Mouse (Mus musculus) neural tube, embryonic 13.5 days (tissue): Measurements from ENCODE around the gene Spi1. TPM values are rescaled to one million over a fixed set of nuclear protein-coding genes. Genes with fewer than 3 reads are reported as not detected.
"Not testable (repeated sequence)": the region's sequence is repeated elsewhere in the genome, so short reads cannot be mapped to it uniquely, and the experiment has no call there.

Source experiments
- ATAC-seq: fragments of 200-750 bp; cut with Nextera tagmentation; 2 replicates; pipeline ENCODE4 v1.8.0; 2017; ENCODE audit warnings: low read depth, mild to moderate bottlenecking, moderate TSS enrichment, moderate library complexity
- H3K27ac ChIP-seq: fragments of 300-500 bp; sonication (generic); replicated peaks from 2 replicates; pipeline ENCODE4 v1.5.1; 2015; ENCODE audit warnings: moderate library complexity, mild to moderate bottlenecking, inconsistent platforms
- H3K27me3 ChIP-seq: fragments of 300-500 bp; sonication (generic); 2 replicates; pipeline ENCODE4 v1.6.1; 2015; ENCODE audit warnings: mild to moderate bottlenecking, inconsistent platforms
- H3K36me3 ChIP-seq: fragments of 300-500 bp; sonication (generic); 2 replicates; pipeline ENCODE4 v1.6.1; 2015; ENCODE audit warnings: mild to moderate bottlenecking, inconsistent platforms
- H3K4me1 ChIP-seq: fragments of 300-500 bp; sonication (generic); replicated peaks from 2 replicates; pipeline ENCODE4 v1.6.1; 2015; ENCODE audit warnings: inconsistent platforms
- H3K4me2 ChIP-seq: fragments of 300-500 bp; sonication (generic); 2 replicates; pipeline ENCODE4 v1.6.1; 2015; ENCODE audit warnings: inconsistent platforms, mild to moderate bottlenecking, moderate library complexity
- H3K4me3 ChIP-seq: fragments of 300-500 bp; sonication (generic); 2 replicates; pipeline ENCODE4 v1.5.1; 2015; ENCODE audit warnings: mild to moderate bottlenecking, inconsistent platforms
- H3K9ac ChIP-seq: fragments of 300-500 bp; sonication (generic); 2 replicates; pipeline ENCODE4 v1.6.1; 2015; ENCODE audit warnings: moderate library complexity, mild to moderate bottlenecking, inconsistent platforms
- H3K9me3 ChIP-seq: fragments of 300-500 bp; sonication (generic); 2 replicates; pipeline ENCODE4 v1.6.1; 2016; ENCODE audit warnings: inconsistent platforms
- WGBS: fragments of 180-500 bp; shearing (Covaris S2); methylation state at CpG from one replicate; pipeline ENCODE4 v1.1.7; 2015; 5-methylcytosine and 5-hydroxymethylcytosine counted together
- polyA plus RNA-seq: library from polyadenylated mRNA; unstranded; fragments of >200 nt; fragmentation: Nextera tagmentation; extraction: Ambion mirVana; gene quantifications from 2 replicates; pipeline ENCODE4 v1.2.1, GENCODE M21; 2015

Gene Spi1
- 5.2 and 6.0 TPM in 2 replicates for polyA plus RNA-seq

- H3K27ac ChIP-seq: peak within 1 kb of the TSS; percentile 9; the same call in 1 of the 2 replicates
- no peak within 1 kb of the TSS for H3K4me3 ChIP-seq
- H3K4me1 ChIP-seq: peaks cover 13% of the 10 kb centered on the region
- no peak within 1 kb of the TSS for H3K9ac ChIP-seq
- no peaks in the 10 kb centered on the region for H3K27me3 ChIP-seq
- H3K4me2 ChIP-seq: no peak within 1 kb of the TSS
- no peak for ATAC-seq
- WGBS: 81% methylated on average over 13 of the region's 13 CpGs
- H3K36me3 ChIP-seq: no peaks in the 10 kb centered on the region
- no peaks in the 10 kb centered on the region for H3K9me3 ChIP-seq
These were observed at the start of gene Spi1 for GRCm38 (mm10) chr2:91081775-91082695. Gene Spi1, plus strand, starts transcription at chr2:91082390.

GRCm38 (mm10) chr2:91033000-91033399 lies 49.2 kb upstream of the Spi1 start:
- no peaks in the 10 kb centered on the region for H3K9me3 ChIP-seq
- whole genome bisulfite sequencing: 23% methylated on average over 3 of the region's 3 CpGs
- no peaks in the 10 kb centered on the region for H3K36me3 ChIP-seq
- ATAC-seq: no peak
- no peak overlapping the region for H3K4me3 ChIP-seq
- no peaks in the 10 kb centered on the region for H3K4me1 ChIP-seq
- no peak overlapping the region for H3K9ac ChIP-seq
- H3K27ac ChIP-seq: no peak overlapping the region
- H3K27me3 ChIP-seq: no peaks in the 10 kb centered on the region
- no peak overlapping the region for H3K4me2 ChIP-seq

DNA sequence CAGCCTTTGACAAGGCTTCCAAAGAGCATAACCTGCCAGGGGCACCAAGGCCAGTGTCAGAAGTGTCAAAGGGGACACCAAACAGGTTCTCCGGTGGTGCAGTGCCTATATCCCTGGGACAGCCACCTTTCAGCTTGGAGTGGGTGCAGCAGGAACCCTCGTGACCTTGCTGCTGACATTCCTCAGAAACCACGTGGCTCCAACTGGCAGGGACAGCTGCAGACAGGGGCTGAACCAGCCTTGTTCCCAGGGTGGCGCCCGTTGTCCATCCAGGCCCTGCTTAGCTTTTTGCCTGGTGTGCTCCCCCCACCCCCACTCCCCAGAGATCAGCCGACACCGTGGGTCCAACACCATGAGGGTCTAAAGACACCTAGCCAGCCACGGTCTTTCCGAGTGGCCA lies 46.8 kb upstream of the Spi1 start, which contains the start of gene Rapsn:
Gene Rapsn, plus strand, starts transcription at position 236 of the 400 bp plus-strand sequence.
- no peaks in the 10 kb centered on the region for H3K36me3 ChIP-seq
- H3K27ac ChIP-seq: no peak within 1 kb of the TSS
- H3K4me2 ChIP-seq: no peak within 1 kb of the TSS
- H3K9ac ChIP-seq: no peak within 1 kb of the TSS
- WGBS: 72% methylated on average over 9 of the region's 9 CpGs
- H3K9me3 ChIP-seq: no peaks in the 10 kb centered on the region
- no peaks in the 10 kb centered on the region for H3K27me3 ChIP-seq
- no peak for ATAC-seq
- H3K4me1 ChIP-seq: no peaks in the 10 kb centered on the region
- H3K4me3 ChIP-seq: no peak within 1 kb of the TSS

DNA sequence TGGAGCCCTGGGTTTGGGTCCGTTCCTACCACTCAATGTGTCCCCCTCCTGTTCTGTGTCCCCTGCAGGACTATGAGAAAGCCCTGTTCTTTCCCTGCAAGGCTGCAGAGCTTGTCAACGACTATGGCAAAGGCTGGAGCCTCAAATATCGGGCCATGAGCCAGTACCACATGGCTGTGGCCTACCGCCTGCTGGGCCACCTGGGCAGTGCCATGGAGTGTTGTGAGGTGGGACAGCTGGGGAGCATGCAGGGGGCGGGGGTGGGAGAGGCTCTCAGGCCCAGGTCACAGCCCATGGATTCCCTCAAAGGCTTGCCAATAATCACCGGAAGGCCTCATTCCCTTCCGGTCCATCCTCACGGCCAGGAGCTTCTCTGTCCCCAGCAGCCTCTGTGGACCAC lies 40.4 kb upstream of the Spi1 start:
- Histone ChIP-seq H3K36me3 (no peaks in the 10 kb centered on the region), H3K4me3 (no peak overlapping the region), H3K27me3 (no peaks in the 10 kb centered on the region), H3K4me1 (no peaks in the 10 kb centered on the region; the same call in 1 of the 2 replicates), H3K4me2 (no peak overlapping the region), H3K9me3 (no peaks in the 10 kb centered on the region), H3K27ac (no peak overlapping the region), H3K9ac (no peak overlapping the region)
- no peak for ATAC-seq
- 72% methylated on average over 8 of the region's 8 CpGs for WGBS

DNA sequence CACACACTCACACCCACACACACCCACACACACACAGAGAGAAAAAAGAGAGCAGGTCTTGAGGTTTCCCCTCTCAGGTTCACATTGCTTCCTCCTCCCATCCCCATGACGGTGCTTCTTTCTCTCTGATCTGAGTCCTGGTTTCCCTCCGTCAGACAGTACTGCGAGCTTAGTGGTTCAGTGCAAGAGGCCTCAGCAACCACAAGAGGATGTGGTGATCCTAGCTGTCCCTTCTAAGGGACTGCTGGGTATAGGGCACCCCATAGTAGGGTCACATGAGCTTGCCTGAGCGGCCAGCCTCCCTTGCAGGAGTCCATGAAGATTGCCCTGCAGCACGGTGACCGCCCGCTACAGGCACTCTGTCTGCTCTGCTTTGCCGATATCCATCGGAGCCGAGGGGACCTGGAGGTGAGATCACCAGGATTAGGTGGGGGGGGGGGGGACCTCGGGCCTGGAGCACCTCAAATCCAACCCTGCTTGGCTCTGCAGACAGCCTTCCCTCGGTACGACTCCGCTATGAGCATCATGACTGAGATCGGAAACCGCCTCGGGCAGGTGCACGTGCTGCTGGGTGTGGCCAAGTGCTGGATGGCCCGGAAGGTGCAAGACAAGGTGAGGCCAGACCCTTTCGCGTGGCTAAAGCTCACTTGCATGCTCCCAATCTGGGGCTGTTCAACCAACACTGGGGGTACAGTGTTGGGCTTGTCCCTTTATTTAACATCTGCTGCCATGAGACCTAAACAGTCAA lies 39.4 kb upstream of the Spi1 start:
- Histone ChIP-seq H3K9me3 (no peaks in the 10 kb centered on the region), H3K27ac (no peak overlapping the region), H3K4me3 (no peak overlapping the region), H3K27me3 (no peaks in the 10 kb centered on the region), H3K9ac (no peak overlapping the region), H3K4me1 (no peaks in the 10 kb centered on the region; the same call in 1 of the 2 replicates), H3K36me3 (no peaks in the 10 kb centered on the region), H3K4me2 (no peak overlapping the region)
- WGBS: 74% methylated on average over 21 of the region's 21 CpGs
- ATAC-seq: no peak; the same call in 1 of the 2 replicates

DNA sequence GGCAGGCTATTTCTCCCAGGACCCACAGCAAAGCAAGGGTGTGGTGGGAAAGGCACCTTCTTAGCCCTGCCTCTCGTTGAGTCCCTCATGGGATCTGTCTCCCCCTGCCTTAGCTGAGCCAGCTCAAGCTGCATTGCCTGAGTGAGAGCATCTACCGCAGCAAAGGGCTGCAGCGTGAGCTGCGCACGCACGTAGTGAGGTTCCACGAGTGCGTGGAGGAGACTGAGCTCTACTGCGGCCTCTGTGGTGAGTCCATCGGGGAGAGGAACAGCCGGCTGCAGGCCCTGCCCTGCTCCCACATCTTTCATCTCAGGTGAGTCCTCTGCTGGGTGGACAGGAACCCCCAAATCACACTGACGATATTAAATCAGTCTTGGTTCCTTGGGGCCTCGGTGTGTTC lies 37.5 kb upstream of the Spi1 start:
- Histone ChIP-seq H3K4me3 (no peak overlapping the region), H3K4me2 (no peak overlapping the region), H3K9me3 (no peaks in the 10 kb centered on the region), H3K9ac (no peak overlapping the region), H3K36me3 (no peaks in the 10 kb centered on the region), H3K4me1 (no peaks in the 10 kb centered on the region; the same call in 1 of the 2 replicates), H3K27ac (no peak overlapping the region), H3K27me3 (no peaks in the 10 kb centered on the region)
- no peak for ATAC-seq
- WGBS: 83% methylated on average over 13 of the region's 13 CpGs

DNA sequence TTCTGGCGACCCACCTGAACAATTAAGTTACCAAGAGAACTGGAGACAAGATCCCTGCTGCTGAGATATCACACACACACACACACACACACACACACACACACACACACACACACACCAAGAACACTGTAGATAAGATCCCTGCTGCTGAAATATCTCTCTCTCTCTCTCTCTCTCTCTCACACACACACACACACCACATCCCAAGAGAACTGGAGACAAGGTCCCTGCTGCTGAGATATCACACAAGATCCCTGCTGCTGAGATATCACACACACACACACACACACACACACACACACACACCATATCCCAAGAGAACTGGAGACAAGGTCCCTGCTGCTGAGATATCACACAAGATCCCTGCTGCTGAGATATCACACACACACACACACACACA lies 36.4 kb upstream of the Spi1 start:
- ATAC-seq, H3K9me3 ChIP-seq, H3K27ac ChIP-seq, H3K27me3 ChIP-seq, H3K4me2 ChIP-seq, H3K9ac ChIP-seq, H3K36me3 ChIP-seq, H3K4me1 ChIP-seq, H3K4me3 ChIP-seq: not testable (repeated sequence)
- WGBS: 90% methylated on average over 1 of the region's 1 CpGs

DNA sequence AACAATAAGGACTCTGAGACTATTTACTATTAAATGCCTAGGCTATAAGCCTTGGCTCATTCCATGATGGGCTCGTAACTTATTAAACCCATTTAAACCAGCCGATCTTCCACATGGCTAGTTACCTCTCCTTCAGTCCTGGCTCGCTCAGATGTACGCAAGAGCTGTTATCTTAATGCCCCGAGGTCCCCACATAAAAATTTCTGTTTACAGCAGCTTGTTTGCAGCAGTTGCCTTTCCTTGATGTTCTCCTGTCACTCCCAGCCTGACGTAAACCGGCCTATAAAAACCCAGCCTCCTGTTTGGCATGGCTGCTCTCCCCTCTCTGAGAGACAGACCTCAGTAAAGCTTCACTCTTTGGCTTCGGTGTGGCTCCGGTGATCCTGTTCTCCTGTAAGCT lies 34.8 kb upstream of the Spi1 start:
- ATAC-seq: no peak
- Histone ChIP-seq H3K27me3 (no peaks in the 10 kb centered on the region), H3K9me3 (no peaks in the 10 kb centered on the region), H3K4me1 (0 out of 2 replicates have a peak, but pooled peaks cover 4% of the 10 kb centered on the region), H3K4me2 (no peak overlapping the region), H3K36me3 (no peaks in the 10 kb centered on the region), H3K4me3 (no peak overlapping the region), H3K9ac (no peak overlapping the region), H3K27ac (no peak overlapping the region)
- WGBS: 71% methylated on average over 9 of the region's 9 CpGs

- Histone ChIP-seq H3K4me1 (peaks cover 24% of the 10 kb centered on the region), H3K36me3 (peaks cover 17% of the 10 kb centered on the region), H3K4me2 (no peak overlapping the region), H3K27ac (no peak overlapping the region), H3K9me3 (no peaks in the 10 kb centered on the region), H3K9ac (no peak overlapping the region), H3K4me3 (no peak overlapping the region), H3K27me3 (no peaks in the 10 kb centered on the region)
- ATAC-seq: no peak
- WGBS: 83% methylated on average over 3 of the region's 3 CpGs
These were observed 30.3 kb upstream of the Spi1 start for GRCm38 (mm10) chr2:91051917-91052316.

DNA sequence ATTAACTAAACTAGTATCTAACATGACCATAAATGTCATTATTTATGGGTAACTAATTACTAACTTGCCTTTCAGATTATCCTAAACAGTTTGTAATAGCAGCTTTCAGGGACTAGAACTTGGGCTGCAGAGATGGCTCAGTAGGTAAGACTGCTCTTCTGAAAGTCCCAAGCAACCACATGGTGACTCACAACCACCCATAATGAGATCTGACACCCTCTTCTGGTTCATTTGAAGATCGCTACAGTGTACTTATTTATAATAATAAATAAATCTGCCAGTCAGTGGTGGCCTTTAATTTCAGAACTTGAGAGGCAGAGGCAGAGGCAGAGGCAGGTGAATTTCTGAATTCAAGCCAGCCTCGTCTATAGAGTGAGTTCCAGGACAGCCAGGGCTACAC lies 29.4 kb upstream of the Spi1 start:
- H3K9ac ChIP-seq: no peak overlapping the region
- H3K36me3 ChIP-seq: peaks cover 26% of the 10 kb centered on the region
- peak overlapping the region; percentile 71; the same call in 1 of the 2 replicates for H3K4me3 ChIP-seq
- H3K27me3 ChIP-seq: no peaks in the 10 kb centered on the region
- peaks cover 24% of the 10 kb centered on the region for H3K4me1 ChIP-seq
- ATAC-seq: no peak
- H3K9me3 ChIP-seq: no peaks in the 10 kb centered on the region
- 67% methylated on average over 2 of the region's 2 CpGs for WGBS
- H3K27ac ChIP-seq: no peak overlapping the region
- peak overlapping the region; percentile 94 for H3K4me2 ChIP-seq

DNA sequence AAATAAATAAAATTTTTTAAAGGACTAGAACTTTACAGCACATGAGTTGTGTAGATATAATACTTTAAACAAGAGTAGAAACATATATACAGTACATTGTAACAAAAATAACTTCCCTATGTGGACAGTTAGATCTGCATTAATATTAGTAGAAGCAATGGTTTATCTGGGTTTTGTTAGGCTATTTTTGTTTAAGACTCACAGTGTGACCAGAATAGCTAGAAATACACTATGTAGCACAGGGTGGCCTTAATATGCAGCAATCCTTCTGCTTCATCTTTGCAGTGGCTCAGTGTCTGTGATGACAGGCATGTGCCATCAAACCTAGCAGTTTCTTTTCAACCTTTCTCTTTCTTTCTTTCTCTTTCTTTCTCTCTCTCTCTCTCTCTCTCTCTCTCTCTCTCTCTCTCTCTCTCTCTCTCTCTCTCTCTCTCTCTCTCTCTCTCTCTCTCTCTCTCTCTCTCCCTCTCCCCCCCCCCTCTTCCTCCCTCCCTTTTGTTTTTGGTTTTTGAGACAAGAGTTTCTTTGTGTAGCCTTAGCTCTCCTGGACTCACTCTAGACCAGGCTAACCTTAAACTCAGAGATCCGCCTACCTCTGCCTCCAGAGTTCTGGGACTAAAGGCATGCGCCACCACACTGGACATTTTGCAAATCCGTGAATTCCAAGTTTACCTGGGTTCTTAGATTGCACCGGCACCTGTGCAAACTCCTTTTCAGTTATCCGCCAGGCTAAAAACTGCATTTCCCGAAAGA lies 28.8 kb upstream of the Spi1 start:
- no peak overlapping the region for H3K27ac ChIP-seq
- H3K4me2 ChIP-seq: peak overlapping the region; percentile 94
- no peaks in the 10 kb centered on the region for H3K9me3 ChIP-seq
- peak overlapping the region; percentile 71 for H3K4me3 ChIP-seq
- ATAC-seq: peak; percentile 70
- H3K27me3 ChIP-seq: no peaks in the 10 kb centered on the region
- H3K4me1 ChIP-seq: peaks cover 24% of the 10 kb centered on the region
- 1% methylated on average over 6 of the region's 6 CpGs for WGBS
- peaks cover 32% of the 10 kb centered on the region for H3K36me3 ChIP-seq
- H3K9ac ChIP-seq: peak overlapping the region; percentile 87
